Mouse (Mus musculus) neural tube, embryonic 14.5 days (tissue): ENCODE data around the gene Rxfp4. TPM values are rescaled to one million over a fixed set of nuclear protein-coding genes. Genes with fewer than 3 reads are reported as not detected.

Experiments used
- ATAC-seq: fragments of 200-750 bp; cut with Nextera tagmentation; 2 replicates; pipeline ENCODE4 v1.8.0; 2017; ENCODE audit warnings: low read depth, mild to moderate bottlenecking, moderate TSS enrichment, moderate library complexity
- H3K27ac ChIP-seq: fragments of 300-500 bp; sonication (generic); 2 replicates; pipeline ENCODE4 v1.5.1; 2014; ENCODE audit warnings: low read depth, mild to moderate bottlenecking, control low read depth, low read length, moderate library complexity, mixed read lengths
- H3K27me3 ChIP-seq: fragments of 300-500 bp; sonication (generic); 2 replicates; pipeline ENCODE4 v1.6.1; 2014; ENCODE audit warnings: low read length; ENCODE audit not compliant: control insufficient read depth, insufficient read depth
- H3K36me3 ChIP-seq: fragments of 300-500 bp; sonication (generic); 2 replicates; pipeline ENCODE4 v1.6.1; 2014; ENCODE audit warnings: low read length, mixed read lengths; ENCODE audit not compliant: control insufficient read depth, insufficient read depth
- H3K4me1 ChIP-seq: fragments of 300-500 bp; sonication (generic); 2 replicates; pipeline ENCODE4 v1.6.1; 2014; ENCODE audit warnings: low read length; ENCODE audit not compliant: control insufficient read depth, insufficient read depth
- H3K4me2 ChIP-seq: fragments of 300-500 bp; sonication (generic); 2 replicates; pipeline ENCODE4 v1.6.1; 2014; ENCODE audit warnings: mild to moderate bottlenecking, low read depth, low read length, control low read depth
- H3K4me3 ChIP-seq: fragments of 300-500 bp; sonication (generic); 2 replicates; pipeline ENCODE4 v1.5.1; 2014; ENCODE audit warnings: low read depth, low read length, control low read depth, mixed read lengths
- H3K9ac ChIP-seq: fragments of 300-500 bp; sonication (generic); replicated peaks from 2 replicates; pipeline ENCODE4 v1.6.1; 2014; ENCODE audit warnings: low read depth, mild to moderate bottlenecking, control low read depth, low read length, mixed read lengths
- H3K9me3 ChIP-seq: fragments of 300-500 bp; sonication (generic); 2 replicates; pipeline ENCODE4 v1.6.1; 2016; ENCODE audit warnings: low read length; ENCODE audit not compliant: control insufficient read depth
- WGBS: fragments of 180-500 bp; shearing (Covaris S2); extraction: QIAGEN DNeasy Blood & Tissue Kit; methylation state at CpG from one replicate; pipeline ENCODE4 v1.1.7; 2014; 5-methylcytosine and 5-hydroxymethylcytosine counted together
- polyA plus RNA-seq: library from polyadenylated mRNA; unstranded; fragments of >200 nt; fragmentation: Nextera tagmentation; extraction: Ambion mirVana; gene quantifications from 2 replicates; pipeline ENCODE4 v1.2.1, GENCODE M21; 2014

Gene Rxfp4
- polyA plus RNA-seq, 1 experiment from 2014 or later = not detected

- no peak overlapping the region for H3K9ac ChIP-seq
- H3K36me3 ChIP-seq = peaks cover 84% of the 10 kb centered on the region
- H3K9me3 ChIP-seq = no peaks in the 10 kb centered on the region
- no peak overlapping the region for H3K4me3 ChIP-seq
- no peaks in the 10 kb centered on the region for H3K27me3 ChIP-seq
- H3K27ac ChIP-seq = no peak overlapping the region
- 92% methylated on average over 19 of the region's 19 CpGs for WGBS
- no peaks in the 10 kb centered on the region for H3K4me1 ChIP-seq
- ATAC-seq = no peak
- no peak overlapping the region for H3K4me2 ChIP-seq
Observed at GRCm38 (mm10) chr3:88635506-88636275, 17.3 kb downstream of the Rxfp4 start.

- WGBS = 94% methylated on average over 10 of the region's 10 CpGs
- Histone ChIP-seq H3K27ac (no peak overlapping the region), H3K9ac (no peak overlapping the region), H3K9me3 (no peaks in the 10 kb centered on the region), H3K4me2 (no peak overlapping the region), H3K4me3 (no peak overlapping the region), H3K4me1 (no peaks in the 10 kb centered on the region), H3K36me3 (peaks cover 80% of the 10 kb centered on the region), H3K27me3 (no peaks in the 10 kb centered on the region)
- no peak for ATAC-seq
Observed at GRCm38 (mm10) chr3:88633056-88633455, 19.9 kb downstream of the Rxfp4 start.

- H3K4me2 ChIP-seq = no peak overlapping the region
- no peak overlapping the region for H3K27ac ChIP-seq
- no peaks in the 10 kb centered on the region for H3K27me3 ChIP-seq
- WGBS = 81% methylated on average over 12 of the region's 12 CpGs
- no peak overlapping the region for H3K9ac ChIP-seq
- H3K36me3 ChIP-seq = peaks cover 74% of the 10 kb centered on the region
- 0 out of 2 replicates have a peak, but pooled peaks cover under 1% of the 10 kb centered on the region for H3K4me1 ChIP-seq
- no peaks in the 10 kb centered on the region for H3K9me3 ChIP-seq
- no peak; the same call in 1 of the 2 replicates for ATAC-seq
- H3K4me3 ChIP-seq = no peak overlapping the region
Observed at GRCm38 (mm10) chr3:88631921-88632587, 20.9 kb downstream of the Rxfp4 start.

GRCm38 (mm10) chr3:88630849-88631341 lies 22.0 kb downstream of the Rxfp4 start:
- H3K9me3 ChIP-seq = no peaks in the 10 kb centered on the region
- H3K4me3 ChIP-seq = no peak overlapping the region
- no peak overlapping the region for H3K27ac ChIP-seq
- no peak overlapping the region for H3K4me2 ChIP-seq
- ATAC-seq = no peak
- peaks cover 63% of the 10 kb centered on the region for H3K36me3 ChIP-seq
- WGBS = 66% methylated on average over 6 of the region's 6 CpGs
- H3K27me3 ChIP-seq = no peaks in the 10 kb centered on the region
- H3K4me1 ChIP-seq = peaks cover 12% of the 10 kb centered on the region
- H3K9ac ChIP-seq = no peak overlapping the region

GRCm38 (mm10) chr3:88630018-88630417 lies 22.9 kb downstream of the Rxfp4 start:
- Histone ChIP-seq H3K4me2 (no peak overlapping the region), H3K4me1 (peaks cover 20% of the 10 kb centered on the region), H3K9ac (no peak overlapping the region), H3K27ac (no peak overlapping the region), H3K4me3 (no peak overlapping the region), H3K36me3 (peaks cover 54% of the 10 kb centered on the region), H3K9me3 (no peaks in the 10 kb centered on the region), H3K27me3 (no peaks in the 10 kb centered on the region)
- ATAC-seq = no peak
- WGBS = 80% methylated on average over 9 of the region's 9 CpGs

- no peak overlapping the region for H3K27ac ChIP-seq
- 78% methylated on average over 13 of the region's 13 CpGs for WGBS
- peaks cover 46% of the 10 kb centered on the region for H3K36me3 ChIP-seq
- no peak for ATAC-seq
- no peaks in the 10 kb centered on the region for H3K27me3 ChIP-seq
- H3K4me3 ChIP-seq = no peak overlapping the region
- no peak overlapping the region for H3K4me2 ChIP-seq
- H3K4me1 ChIP-seq = peaks cover 27% of the 10 kb centered on the region
- no peak overlapping the region for H3K9ac ChIP-seq
- no peaks in the 10 kb centered on the region for H3K9me3 ChIP-seq
Observed at GRCm38 (mm10) chr3:88629244-88629643, 23.7 kb downstream of the Rxfp4 start.

GRCm38 (mm10) chr3:88628766-88629165 lies 24.2 kb downstream of the Rxfp4 start:
- peaks cover 29% of the 10 kb centered on the region for H3K4me1 ChIP-seq
- no peak overlapping the region for H3K4me2 ChIP-seq
- no peak overlapping the region for H3K4me3 ChIP-seq
- no peak overlapping the region for H3K9ac ChIP-seq
- ATAC-seq = no peak
- H3K9me3 ChIP-seq = no peaks in the 10 kb centered on the region
- H3K27me3 ChIP-seq = no peaks in the 10 kb centered on the region
- peaks cover 42% of the 10 kb centered on the region for H3K36me3 ChIP-seq
- WGBS = 84% methylated on average over 4 of the region's 4 CpGs
- H3K27ac ChIP-seq = no peak overlapping the region

GRCm38 (mm10) chr3:88627535-88627934 lies 25.4 kb downstream of the Rxfp4 start:
- no peak overlapping the region for H3K4me2 ChIP-seq
- peaks cover 30% of the 10 kb centered on the region for H3K36me3 ChIP-seq
- no peaks in the 10 kb centered on the region for H3K9me3 ChIP-seq
- H3K9ac ChIP-seq = no peak overlapping the region
- 66% methylated on average over 2 of the region's 2 CpGs for WGBS
- no peaks in the 10 kb centered on the region for H3K27me3 ChIP-seq
- H3K27ac ChIP-seq = no peak overlapping the region
- H3K4me1 ChIP-seq = peaks cover 29% of the 10 kb centered on the region
- ATAC-seq = no peak
- H3K4me3 ChIP-seq = no peak overlapping the region

GRCm38 (mm10) chr3:88627114-88627513 lies 25.8 kb downstream of the Rxfp4 start:
- no peak overlapping the region for H3K27ac ChIP-seq
- no peak overlapping the region for H3K9ac ChIP-seq
- peaks cover 29% of the 10 kb centered on the region for H3K4me1 ChIP-seq
- no peak overlapping the region for H3K4me2 ChIP-seq
- H3K36me3 ChIP-seq = peaks cover 26% of the 10 kb centered on the region
- WGBS = 68% methylated on average over 4 of the region's 4 CpGs
- no peak for ATAC-seq
- no peaks in the 10 kb centered on the region for H3K9me3 ChIP-seq
- H3K4me3 ChIP-seq = no peak overlapping the region
- no peaks in the 10 kb centered on the region for H3K27me3 ChIP-seq
